In the genomic region with DNA sequence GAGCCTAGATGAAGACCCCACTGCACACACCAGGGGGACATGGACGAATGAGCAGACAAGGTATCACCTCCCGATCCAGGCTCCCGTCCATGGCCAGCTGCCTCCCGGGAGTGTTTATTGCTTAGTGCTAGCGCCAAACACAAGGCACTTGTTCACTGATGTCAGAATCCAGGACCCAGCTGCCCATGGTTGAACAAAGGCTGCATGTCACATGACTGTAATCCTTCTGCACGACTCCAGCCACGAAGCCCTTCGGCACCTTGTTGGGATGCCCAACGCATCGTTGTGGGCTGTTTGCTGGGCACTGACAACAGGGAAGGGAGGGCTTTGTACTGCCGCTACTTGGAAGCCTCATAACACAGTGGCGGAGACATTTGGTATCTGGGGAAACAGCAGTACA, we compare ENCODE assay signal across 10 mouse cellular contexts. TPM values are rescaled to one million over a fixed set of nuclear protein-coding genes. Genes with fewer than 3 reads are reported as not detected.
A peak's percentile ranks its signal among the peaks of the same experiment; 100 is the strongest.
DNase-seq lines count a peak whose midpoint lies in the region; ATAC-seq and TF ChIP-seq lines count a peak whose summit lies in the region.
"Had no signal": no experiment of that assay in that cellular context is flagged by ENCODE, and none has a peak within 500 bp of the region (broad histone marks: within the 10 kb centered on the region; RNA-seq: fewer than 3 reads in every experiment).

A gene (plus strand): TSS at position 367 of the 400 bp plus-strand sequence.

- H3K27ac ChIP-seq in heart, embryonic 15.5 days = peak within 1 kb of the TSS; percentile 67
- H3K27ac ChIP-seq in embryonic facial prominence, embryonic 11.5 days (replicated peaks; ENCODE audit: low read depth, low read length) = peak within 1 kb of the TSS; percentile 28
- H3K27ac ChIP-seq in intestine, embryonic 14.5 days (ENCODE audit: low read depth) = 0 out of 2 replicates have a peak within 1 kb of the TSS, but pooled peaks have one; percentile 22
- H3K27ac ChIP-seq in liver, embryonic 11.5 days (ENCODE audit: low read depth, low read length) = no peak within 1 kb of the TSS; the same call in 1 of the 2 replicates
- peak within 1 kb of the TSS; percentile 6; the same call in 1 of the 2 replicates for H3K27ac ChIP-seq in small intestine, adult 2 months (ENCODE audit: insufficient read depth, low read depth, low read length)
- H3K27ac ChIP-seq: macrophage had no signal

- no peaks in the 10 kb centered on the region for H3K9me3 ChIP-seq in heart, embryonic 15.5 days (replicated peaks)
- no peaks in the 10 kb centered on the region for H3K9me3 ChIP-seq in embryonic facial prominence, embryonic 11.5 days (replicated peaks; ENCODE audit: control insufficient read depth, low read length)
- H3K9me3 ChIP-seq in intestine, embryonic 14.5 days (ENCODE audit: control insufficient read depth, low read length) = no peaks in the 10 kb centered on the region
- no peaks in the 10 kb centered on the region for H3K9me3 ChIP-seq in liver, embryonic 11.5 days (ENCODE audit: control insufficient read depth, low read length)

- TF ChIP-seq CTCF in small intestine, adult 2 months (IDR thresholded peaks at IDR 0.05; ENCODE audit: extremely low read depth, insufficient read length, insufficient replicate concordance, low read depth, low read length) = no peak

- intact Hi-C loops in heart, postnatal 36 days (cut with DNase I) = no loop called here

- H3K4me3 ChIP-seq in heart, embryonic 15.5 days = peak within 1 kb of the TSS; percentile 26; the same call in 1 of the 2 replicates
- H3K4me3 ChIP-seq in embryonic facial prominence, embryonic 11.5 days (ENCODE audit: low read depth, low read length) = no peak within 1 kb of the TSS
- H3K4me3 ChIP-seq in intestine, embryonic 14.5 days (ENCODE audit: low read depth, low read length) = no peak within 1 kb of the TSS; the same call in 1 of the 2 replicates
- H3K4me3 ChIP-seq in liver, embryonic 11.5 days (ENCODE audit: low read depth, low read length) = peak within 1 kb of the TSS; percentile 31
- H3K4me3 ChIP-seq in small intestine, adult 2 months (ENCODE audit: low read depth, low read length) = peak within 1 kb of the TSS; percentile 54

- no peaks in the 10 kb centered on the region for H3K36me3 ChIP-seq in heart, embryonic 15.5 days
- H3K36me3 ChIP-seq in embryonic facial prominence, embryonic 11.5 days (replicated peaks; ENCODE audit: control insufficient read depth, insufficient read depth, low read depth, low read length) = no peaks in the 10 kb centered on the region
- no peaks in the 10 kb centered on the region for H3K36me3 ChIP-seq in intestine, embryonic 14.5 days (ENCODE audit: control insufficient read depth, insufficient read depth, low read length)
- no peaks in the 10 kb centered on the region for H3K36me3 ChIP-seq in liver, embryonic 11.5 days (ENCODE audit: control insufficient read depth, insufficient read depth, low read length)
- peaks cover 4% of the 10 kb centered on the region; the same call in 1 of the 2 replicates for H3K36me3 ChIP-seq in small intestine, adult 2 months (ENCODE audit: control insufficient read depth, insufficient read depth, low read length)

- no peak for TF ChIP-seq POLR2A in small intestine, adult 2 months (IDR thresholded peaks at IDR 0.05; ENCODE audit: low read depth, low read length)

- 74% methylated on average over 12 of the region's 12 CpGs for WGBS in heart, embryonic 15.5 days
- WGBS in embryonic facial prominence, embryonic 11.5 days = 83% methylated on average over 12 of the region's 12 CpGs
- WGBS in intestine, embryonic 14.5 days = 67% methylated on average over 12 of the region's 12 CpGs
- WGBS in liver, embryonic 11.5 days = 81% methylated on average over 12 of the region's 12 CpGs
- 64% methylated on average over 12 of the region's 12 CpGs for WGBS in small intestine, adult 2 months

- peaks cover 43% of the 10 kb centered on the region for H3K4me1 ChIP-seq in heart, embryonic 15.5 days (replicated peaks)
- peaks cover 4% of the 10 kb centered on the region; the same call in 1 of the 2 replicates for H3K4me1 ChIP-seq in embryonic facial prominence, embryonic 11.5 days (ENCODE audit: control insufficient read depth, insufficient read depth, low read length)
- H3K4me1 ChIP-seq in intestine, embryonic 14.5 days (replicated peaks; ENCODE audit: control insufficient read depth, insufficient read depth, low read length) = peaks cover 11% of the 10 kb centered on the region
- H3K4me1 ChIP-seq in liver, embryonic 11.5 days (replicated peaks; ENCODE audit: control insufficient read depth, insufficient read depth, low read length) = peaks cover 8% of the 10 kb centered on the region; the same call in 1 of the 2 replicates
- H3K4me1 ChIP-seq in small intestine, adult 2 months (ENCODE audit: control insufficient read depth, insufficient read depth, insufficient read length, low read length) = no peaks in the 10 kb centered on the region

- 0 out of 2 replicates have a peak, but pooled peaks cover 7% of the 10 kb centered on the region for H3K27me3 ChIP-seq in heart, embryonic 15.5 days
- no peaks in the 10 kb centered on the region for H3K27me3 ChIP-seq in embryonic facial prominence, embryonic 11.5 days (ENCODE audit: control insufficient read depth, insufficient read depth, low read length)
- H3K27me3 ChIP-seq in intestine, embryonic 14.5 days (replicated peaks; ENCODE audit: control insufficient read depth, insufficient read depth, low read length) = 0 out of 2 replicates have a peak, but pooled peaks cover 4% of the 10 kb centered on the region
- H3K27me3 ChIP-seq in liver, embryonic 11.5 days (replicated peaks; ENCODE audit: control insufficient read depth, insufficient read depth, low read length) = no peaks in the 10 kb centered on the region; the same call in 1 of the 2 replicates
- H3K27me3 ChIP-seq in small intestine, adult 2 months (ENCODE audit: control insufficient read depth, insufficient read depth, low read length) = no peaks in the 10 kb centered on the region

- no peak for ATAC-seq in heart, embryonic 15.5 days (replicated peaks; ENCODE audit: insufficient number of reproducible peaks, insufficient read depth, low FRiP score, low read depth)
- ATAC-seq in embryonic facial prominence, embryonic 11.5 days (replicated peaks; ENCODE audit: insufficient number of reproducible peaks, low FRiP score, low TSS enrichment, low read depth) = no peak
- no peak for ATAC-seq in intestine, embryonic 14.5 days (replicated peaks; ENCODE audit: low FRiP score, low TSS enrichment, low read depth)
- ATAC-seq in liver, embryonic 11.5 days (replicated peaks; ENCODE audit: low FRiP score) = no peak

- no peak within 1 kb of the TSS; the same call in 1 of the 2 replicates for H3K9ac ChIP-seq in heart, embryonic 15.5 days
- peak within 1 kb of the TSS; percentile 2; the same call in 1 of the 2 replicates for H3K9ac ChIP-seq in embryonic facial prominence, embryonic 11.5 days (replicated peaks; ENCODE audit: low read length)
- no peak within 1 kb of the TSS for H3K9ac ChIP-seq in intestine, embryonic 14.5 days (ENCODE audit: low read length)
- H3K9ac ChIP-seq in liver, embryonic 11.5 days (ENCODE audit: low read depth, low read length) = 0 out of 2 replicates have a peak within 1 kb of the TSS, but pooled peaks have one; percentile 25

- peak within 1 kb of the TSS; percentile 51 for H3K4me2 ChIP-seq in heart, embryonic 15.5 days
- no peak within 1 kb of the TSS for H3K4me2 ChIP-seq in embryonic facial prominence, embryonic 11.5 days (ENCODE audit: low read depth, low read length)
- H3K4me2 ChIP-seq in intestine, embryonic 14.5 days (ENCODE audit: low read length) = peak within 1 kb of the TSS; percentile 42
- H3K4me2 ChIP-seq in liver, embryonic 11.5 days = peak within 1 kb of the TSS; percentile 57

- DNase-seq in heart, postnatal 36 days = no peak
- DNase-seq in embryonic facial prominence, embryonic 11.5 days (ENCODE audit: low spot score) = no peak
- DNase-seq in intestine, embryonic 14.5 days (ENCODE audit: low spot score) = no peak
- no peak for DNase-seq in liver, embryonic 11.5 days (ENCODE audit: low spot score)
- no peak for DNase-seq in gastrocnemius, postnatal 10 days
- DNase-seq in adrenal gland, adult 18-20 months (ENCODE audit: low spot score in 2 of 2) = no peak

RNA-seq across cellular contexts. Expression of the gene that starts here (rescaled TPM):
- not detected in 2 replicates for polyA plus RNA-seq in heart, embryonic 15.5 days (2015; fragmentation: Nextera tagmentation; extraction: Ambion mirVana)
- total RNA-seq in heart, postnatal 36 days (2021) = not detected
- not detected in 2 replicates for polyA plus RNA-seq in embryonic facial prominence, embryonic 11.5 days (2014; fragmentation: Nextera tagmentation; extraction: Ambion mirVana)
- polyA plus RNA-seq in intestine, embryonic 14.5 days (2014; fragmentation: Nextera tagmentation; extraction: Ambion mirVana) = 0.22 TPM in 1 of 2 replicates, not detected in the other
- not detected in 2 replicates for polyA plus RNA-seq in liver, embryonic 11.5 days (2014; fragmentation: Nextera tagmentation; extraction: Ambion mirVana)
- not detected in 2 replicates for polyA plus RNA-seq in small intestine, adult 2 months (2012; rRNA removed)
- total RNA-seq in gastrocnemius, postnatal 10 days (2021) = not detected
- total RNA-seq in adrenal gland, adult 18-20 months (2021) = not detected
- total RNA-seq: MEL had no signal
- polyA plus RNA-seq: macrophage had no signal

Comparison
In these comparisons a context has a peak if more than half of its experiments do, and no peak if none do; other contexts are left out.
1. H3K4me3 ChIP-seq: peak in heart, embryonic 15.5 days (single experiment), liver, embryonic 11.5 days (single experiment) and small intestine, adult 2 months (single experiment); none in embryonic facial prominence, embryonic 11.5 days (single experiment) and intestine, embryonic 14.5 days (single experiment).
2. H3K9ac ChIP-seq: peak in embryonic facial prominence, embryonic 11.5 days (single experiment) and liver, embryonic 11.5 days (single experiment); none in heart, embryonic 15.5 days (single experiment) and intestine, embryonic 14.5 days (single experiment).